ENCODE assay signal across 8 mouse cellular contexts in the genomic region with DNA sequence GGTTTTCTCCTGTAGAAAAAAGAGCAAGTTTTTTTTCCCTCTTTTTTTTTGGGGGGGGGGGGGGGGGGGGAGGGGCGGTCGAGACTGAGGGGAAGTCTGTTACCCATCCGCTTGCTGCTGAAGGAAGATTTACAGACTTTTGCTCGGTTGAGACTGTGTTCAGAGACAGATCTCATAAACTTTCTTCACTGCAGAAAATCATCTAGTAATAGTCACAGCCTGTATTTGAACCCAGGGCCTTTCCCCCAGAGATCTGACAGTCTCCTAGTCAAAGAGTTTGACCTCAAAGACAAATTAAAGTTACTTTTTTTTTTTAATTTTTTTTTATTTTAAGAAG. TPM values are rescaled to one million over a fixed set of nuclear protein-coding genes. Genes with fewer than 3 reads are reported as not detected.
DNase-seq lines count a peak whose midpoint lies in the region; ATAC-seq and TF ChIP-seq lines count a peak whose summit lies in the region.

No protein-coding gene starts in this region.

- WGBS in heart, embryonic 15.5 days: 2% methylated on average over 4 of the region's 4 CpGs
- 2% methylated on average over 4 of the region's 4 CpGs for WGBS in hindbrain, embryonic 13.5 days
- 0% methylated on average over 4 of the region's 4 CpGs for WGBS in midbrain, embryonic 11.5 days

- peaks cover 22% of the 10 kb centered on the region for H3K4me1 ChIP-seq in heart, embryonic 15.5 days (replicated peaks)
- H3K4me1 ChIP-seq in hindbrain, embryonic 13.5 days (replicated peaks): peaks cover 19% of the 10 kb centered on the region
- H3K4me1 ChIP-seq in midbrain, embryonic 11.5 days (ENCODE audit: control insufficient read depth, insufficient read depth, low read length): peaks cover 8% of the 10 kb centered on the region

- POLR2A ChIA-PET in Patski (lab: Charles Lee): no interaction called here

- intact Hi-C loops in heart, postnatal 36 days (cut with DNase I): no loop called here
- intact Hi-C loops in gastrocnemius, postnatal 36 days (cut with DNase I): no loop called here

- peaks cover 7% of the 10 kb centered on the region; the same call in 1 of the 2 replicates for H3K36me3 ChIP-seq in heart, embryonic 15.5 days
- H3K36me3 ChIP-seq in hindbrain, embryonic 13.5 days: peaks cover 6% of the 10 kb centered on the region
- H3K36me3 ChIP-seq in midbrain, embryonic 11.5 days (ENCODE audit: control insufficient read depth, insufficient read depth, low read length): no peaks in the 10 kb centered on the region

- no peak overlapping the region for H3K27ac ChIP-seq in heart, embryonic 15.5 days
- H3K27ac ChIP-seq in hindbrain, embryonic 13.5 days: no peak overlapping the region
- H3K27ac ChIP-seq in midbrain, embryonic 11.5 days (ENCODE audit: low read depth, low read length): no peak overlapping the region

- H3K27me3 ChIP-seq in heart, embryonic 15.5 days: no peaks in the 10 kb centered on the region
- H3K27me3 ChIP-seq in Patski: no peaks in the 10 kb centered on the region
- no peaks in the 10 kb centered on the region for H3K27me3 ChIP-seq in hindbrain, embryonic 13.5 days
- no peaks in the 10 kb centered on the region for H3K27me3 ChIP-seq in midbrain, embryonic 11.5 days (ENCODE audit: control insufficient read depth, insufficient read depth, low read length)

- in situ Hi-C loops in Patski (cut with MboI; ENCODE audit: low pct_unique_long_range_greater_than_20kb): no loop called here

- ATAC-seq in heart, embryonic 15.5 days (replicated peaks; ENCODE audit: insufficient number of reproducible peaks, insufficient read depth, low FRiP score, low read depth): no peak
- ATAC-seq in Patski: peak; percentile 2
- ATAC-seq in hindbrain, embryonic 13.5 days (ENCODE audit: low FRiP score): peak; percentile 83
- ATAC-seq in midbrain, embryonic 11.5 days (ENCODE audit: low FRiP score): peak; percentile 80

- CTCF ChIA-PET in Patski (lab: Charles Lee): interaction anchor here (1.3 kb wide), 1 partner anchor 9 kb away, joined by 3 read pairs; no protein-coding TSS in a partner anchor

- no peaks in the 10 kb centered on the region for H3K9me3 ChIP-seq in heart, embryonic 15.5 days (replicated peaks)
- no peaks in the 10 kb centered on the region for H3K9me3 ChIP-seq in hindbrain, embryonic 13.5 days
- no peaks in the 10 kb centered on the region for H3K9me3 ChIP-seq in midbrain, embryonic 11.5 days (ENCODE audit: control insufficient read depth, low read length)

- TF ChIP-seq CTCF in Patski (IDR thresholded peaks at IDR 0.05): no peak

- peak overlapping the region; percentile 56 for H3K4me2 ChIP-seq in heart, embryonic 15.5 days
- H3K4me2 ChIP-seq in hindbrain, embryonic 13.5 days: peak overlapping the region; percentile 84
- peak overlapping the region; percentile 89 for H3K4me2 ChIP-seq in midbrain, embryonic 11.5 days

- H3K9ac ChIP-seq in heart, embryonic 15.5 days: no peak overlapping the region
- no peak overlapping the region for H3K9ac ChIP-seq in hindbrain, embryonic 13.5 days
- H3K9ac ChIP-seq in midbrain, embryonic 11.5 days (ENCODE audit: low read length): no peak overlapping the region; the same call in 1 of the 2 replicates

- H3K4me3 ChIP-seq in heart, embryonic 15.5 days: peak overlapping the region; percentile 93
- peak overlapping the region; percentile 76 for H3K4me3 ChIP-seq in hindbrain, embryonic 13.5 days
- peak overlapping the region; percentile 76 for H3K4me3 ChIP-seq in midbrain, embryonic 11.5 days (ENCODE audit: low read depth, low read length)

- no peak for DNase-seq in heart, postnatal 36 days
- DNase-seq in Patski (ENCODE audit: low read depth, low spot score): no peak
- no peak for DNase-seq in midbrain, embryonic 11.5 days (ENCODE audit: low spot score, missing footprints)
- DNase-seq in urinary bladder, adult 18-20 months (ENCODE audit: low spot score in 2 of 2): no peak
- no peak for DNase-seq in layer of hippocampus, adult 8-10 months (ENCODE audit: low spot score in 2 of 2)
- no peak for DNase-seq in gastrocnemius, postnatal 36 days

RNA-seq across cellular contexts. Expression of gene Commd8, which starts 0.3 kb away (rescaled TPM):
- polyA plus RNA-seq in heart, embryonic 15.5 days (2015; fragmentation: Nextera tagmentation; extraction: Ambion mirVana): 87.3 and 98.1 TPM in 2 replicates
- 10 to 100 TPM; 45.6 to 46.7 TPM for total RNA-seq in heart, postnatal 36 days (2021)
- polyA plus RNA-seq in Patski (2021): 100 TPM
- polyA plus RNA-seq in hindbrain, embryonic 13.5 days (2015; fragmentation: Nextera tagmentation; extraction: Ambion mirVana): 152 and 161 TPM in 2 replicates
- 210 and 233 TPM in 2 replicates for polyA plus RNA-seq in midbrain, embryonic 11.5 days (2014; fragmentation: Nextera tagmentation; extraction: Ambion mirVana)
- 100 to 1,000 TPM in 1 of 4 experiments, 10 to 100 TPM in 3; 94.5 to 114 (median 97.0) TPM for total RNA-seq in layer of hippocampus, adult 8-10 months (2022)
- 10 to 100 TPM; 26.4 to 29.1 TPM for total RNA-seq in gastrocnemius, postnatal 36 days (2021)
